Mouse (Mus musculus): ENCODE data around the gene Scyl1. TPM values are rescaled to one million over a fixed set of nuclear protein-coding genes. Genes with fewer than 3 reads are reported as not detected.
A peak's percentile ranks its signal among the peaks of the same experiment; 100 is the strongest.

Gene Scyl1
- polyA plus RNA-seq, 1 experiment: 158 TPM

- Histone ChIP-seq H3K4me3 (replicated peaks; ENCODE audit: insufficient read depth, low read depth, low read length) (no peak overlapping the region), H3K27ac (ENCODE audit: insufficient read depth, low read length) (no peak overlapping the region), H3K4me1 (ENCODE audit: control insufficient read depth, insufficient read depth, low read length) (peaks cover 9% of the 10 kb centered on the region), H3K27me3 (ENCODE audit: control insufficient read depth, insufficient read depth, low read length) (no peaks in the 10 kb centered on the region)
- WGBS: 18% methylated on average over 2 of the region's 2 CpGs
- TF ChIP-seq CTCF (IDR thresholded peaks at IDR 0.05; ENCODE audit: borderline replicate concordance, insufficient read depth, low read depth, low read length) (no peak), POLR2A (IDR thresholded peaks at IDR 0.05; ENCODE audit: borderline replicate concordance, insufficient read depth, low read length) (no peak)
- DNase-seq: no peak
These were observed 57.5 kb downstream of the Scyl1 start for GRCm38 (mm10) chr19:5713730-5714129.

GRCm38 (mm10) chr19:5713255-5713654 is 58.0 kb downstream of the Scyl1 start:
- peaks cover 9% of the 10 kb centered on the region for H3K4me1 ChIP-seq (ENCODE audit: control insufficient read depth, insufficient read depth, low read length)
- no peak overlapping the region for H3K27ac ChIP-seq (ENCODE audit: insufficient read depth, low read length)
- WGBS: 70% methylated on average over 5 of the region's 5 CpGs
- no peak for DNase-seq
- H3K4me3 ChIP-seq (replicated peaks; ENCODE audit: insufficient read depth, low read depth, low read length): no peak overlapping the region
- H3K27me3 ChIP-seq (ENCODE audit: control insufficient read depth, insufficient read depth, low read length): no peaks in the 10 kb centered on the region
- no peak for TF ChIP-seq POLR2A (IDR thresholded peaks at IDR 0.05; ENCODE audit: borderline replicate concordance, insufficient read depth, low read length)

- no peak overlapping the region for H3K4me3 ChIP-seq (replicated peaks; ENCODE audit: insufficient read depth, low read depth, low read length)
- H3K27ac ChIP-seq (ENCODE audit: insufficient read depth, low read length): no peak overlapping the region
- no peaks in the 10 kb centered on the region for H3K27me3 ChIP-seq (ENCODE audit: control insufficient read depth, insufficient read depth, low read length)
- H3K4me1 ChIP-seq (ENCODE audit: control insufficient read depth, insufficient read depth, low read length): peaks cover 8% of the 10 kb centered on the region
- TF ChIP-seq POLR2A (IDR thresholded peaks at IDR 0.05; ENCODE audit: borderline replicate concordance, insufficient read depth, low read length): no peak
- TF ChIP-seq CTCF (IDR thresholded peaks at IDR 0.05; ENCODE audit: borderline replicate concordance, insufficient read depth, low read depth, low read length): no peak
- WGBS: 93% methylated on average over 14 of the region's 14 CpGs
- DNase-seq: no peak
These were observed 59.2 kb downstream of the Scyl1 start for GRCm38 (mm10) chr19:5711907-5712460.

- Histone ChIP-seq H3K27ac (ENCODE audit: insufficient read depth, low read length) (no peak overlapping the region), H3K27me3 (ENCODE audit: control insufficient read depth, insufficient read depth, low read length) (no peaks in the 10 kb centered on the region), H3K4me1 (ENCODE audit: control insufficient read depth, insufficient read depth, low read length) (peaks cover 5% of the 10 kb centered on the region; the same call in 1 of the 2 replicates), H3K4me3 (replicated peaks; ENCODE audit: insufficient read depth, low read depth, low read length) (no peak overlapping the region)
- 11% methylated on average over 3 of the region's 3 CpGs for WGBS
- DNase-seq: peak; percentile 70 to 76
- TF ChIP-seq CTCF (IDR thresholded peaks at IDR 0.05; ENCODE audit: borderline replicate concordance, insufficient read depth, low read depth, low read length) (peak; percentile 85), POLR2A (IDR thresholded peaks at IDR 0.05; ENCODE audit: borderline replicate concordance, insufficient read depth, low read length) (no peak)
These were observed 60.0 kb downstream of the Scyl1 start for GRCm38 (mm10) chr19:5711218-5711617.

GRCm38 (mm10) chr19:5710581-5710980 is 60.6 kb downstream of the Scyl1 start:
- no peak overlapping the region for H3K27ac ChIP-seq (ENCODE audit: insufficient read depth, low read length)
- WGBS: 87% methylated on average over 8 of the region's 8 CpGs
- TF ChIP-seq CTCF (IDR thresholded peaks at IDR 0.05; ENCODE audit: borderline replicate concordance, insufficient read depth, low read depth, low read length): no peak
- no peak for TF ChIP-seq POLR2A (IDR thresholded peaks at IDR 0.05; ENCODE audit: borderline replicate concordance, insufficient read depth, low read length)
- no peak for DNase-seq
- H3K27me3 ChIP-seq (ENCODE audit: control insufficient read depth, insufficient read depth, low read length): no peaks in the 10 kb centered on the region
- no peak overlapping the region for H3K4me3 ChIP-seq (replicated peaks; ENCODE audit: insufficient read depth, low read depth, low read length)
- peaks cover 5% of the 10 kb centered on the region; the same call in 1 of the 2 replicates for H3K4me1 ChIP-seq (ENCODE audit: control insufficient read depth, insufficient read depth, low read length)

GRCm38 (mm10) chr19:5710068-5710467 is 61.2 kb downstream of the Scyl1 start:
- no peak overlapping the region for H3K4me3 ChIP-seq (replicated peaks; ENCODE audit: insufficient read depth, low read depth, low read length)
- DNase-seq: no peak
- TF ChIP-seq POLR2A (IDR thresholded peaks at IDR 0.05; ENCODE audit: borderline replicate concordance, insufficient read depth, low read length) (no peak), CTCF (IDR thresholded peaks at IDR 0.05; ENCODE audit: borderline replicate concordance, insufficient read depth, low read depth, low read length) (no peak)
- no peaks in the 10 kb centered on the region for H3K27me3 ChIP-seq (ENCODE audit: control insufficient read depth, insufficient read depth, low read length)
- WGBS: 55% methylated on average over 6 of the region's 6 CpGs
- H3K4me1 ChIP-seq (ENCODE audit: control insufficient read depth, insufficient read depth, low read length): peaks cover 5% of the 10 kb centered on the region; the same call in 1 of the 2 replicates
- no peak overlapping the region for H3K27ac ChIP-seq (ENCODE audit: insufficient read depth, low read length)

Other genes with a start within 250 kb of the Scyl1 start
- 0.05 TPM in 1 of 2 replicates, not detected in the other for gene Ovol1, start 210.8 kb downstream of the Scyl1 start, polyA plus RNA-seq (2012; rRNA removed)
- gene Ap5b1, start 203.4 kb downstream of the Scyl1 start, polyA plus RNA-seq (2012; rRNA removed): 5.1 and 5.6 TPM in 2 replicates
- gene Rnaseh2c, start 169.5 kb downstream of the Scyl1 start, polyA plus RNA-seq (2012; rRNA removed): 79.1 and 83.5 TPM in 2 replicates
- 139 and 143 TPM in 2 replicates for gene Kat5, start 161.2 kb downstream of the Scyl1 start, polyA plus RNA-seq (2012; rRNA removed)
- 39.0 and 40.3 TPM in 2 replicates for gene Rela, start 133.9 kb downstream of the Scyl1 start, polyA plus RNA-seq (2012; rRNA removed)
- 12.4 and 14.8 TPM in 2 replicates for gene Sipa1, start 107.7 kb downstream of the Scyl1 start, polyA plus RNA-seq (2012; rRNA removed)
- gene Map3k11, start 82.7 kb downstream of the Scyl1 start, polyA plus RNA-seq (2012; rRNA removed): 28.6 and 29.7 TPM in 2 replicates
- 65.0 and 65.1 TPM in 2 replicates for gene Pcnx3, start 82.5 kb downstream of the Scyl1 start, polyA plus RNA-seq (2012; rRNA removed)
- gene Kcnk7, start 67.1 kb downstream of the Scyl1 start, polyA plus RNA-seq (2012; rRNA removed): 0.13 and 0.24 TPM in 2 replicates
- gene Ehbp1l1, start 45.1 kb downstream of the Scyl1 start, polyA plus RNA-seq (2012; rRNA removed): 11.7 and 13.1 TPM in 2 replicates
- 65.2 and 65.9 TPM in 2 replicates for gene Fam89b, start 41.8 kb downstream of the Scyl1 start, polyA plus RNA-seq (2012; rRNA removed)
- gene Ltbp3, start 30.5 kb downstream of the Scyl1 start, polyA plus RNA-seq (2012; rRNA removed): 165 and 175 TPM in 2 replicates
- gene Frmd8, start 103.9 kb upstream of the Scyl1 start, polyA plus RNA-seq (2012; rRNA removed): 23.4 and 28.3 TPM in 2 replicates
- gene Slc25a45, start 106.4 kb upstream of the Scyl1 start, polyA plus RNA-seq (2012; rRNA removed): 4.3 and 5.0 TPM in 2 replicates
- gene Tigd3, start 122.7 kb upstream of the Scyl1 start, polyA plus RNA-seq (2012; rRNA removed): 5.1 and 5.6 TPM in 2 replicates
- 136 and 141 TPM in 2 replicates for gene Dpf2, start 141.6 kb upstream of the Scyl1 start, polyA plus RNA-seq (2012; rRNA removed)
- gene Cdc42ep2, start 153.4 kb upstream of the Scyl1 start, polyA plus RNA-seq (2012; rRNA removed): 23.8 and 25.2 TPM in 2 replicates
- 16.8 and 19.7 TPM in 2 replicates for gene Pola2, start 192.8 kb upstream of the Scyl1 start, polyA plus RNA-seq (2012; rRNA removed)
- gene Slc22a20, start 214.7 kb upstream of the Scyl1 start, polyA plus RNA-seq (2012; rRNA removed): not detected in 2 replicates
- 27.0 and 27.3 TPM in 2 replicates for gene Capn1, start 244.5 kb upstream of the Scyl1 start, polyA plus RNA-seq (2012; rRNA removed)